Mouse (Mus musculus): Measurements from ENCODE around the gene Syt14. TPM values are rescaled to one million over a fixed set of nuclear protein-coding genes. Genes with fewer than 3 reads are reported as not detected.

Syt14 gene
- polyA plus RNA-seq, 2 experiments = 4.7 to 4.8 TPM

GRCm38 (mm10) chr1:192864440-192864839 is 171.1 kb downstream of the Syt14 start:
- 51% methylated on average over 3 of the region's 3 CpGs for WGBS (ENCODE audit: insufficient replicate concordance)
- DNase-seq (ENCODE audit: low read depth in 3 of 3, low spot score in 3 of 3) = no peak
- ATAC-seq (ENCODE audit: insufficient read depth) = no peak
- Histone ChIP-seq H3K9me3 (ENCODE audit: control insufficient read depth, low read length) (no peaks in the 10 kb centered on the region), H3K27ac (no peak overlapping the region), H3K4me3 (ENCODE audit: insufficient read depth in 1 of 2, low read depth in 2 of 2, low read length in 2 of 2) (no peak overlapping the region), H3K27me3 (ENCODE audit: control insufficient read depth, insufficient read depth, low read length) (no peaks in the 10 kb centered on the region), H3K4me2 (ENCODE audit: low read depth) (no peak overlapping the region), H3K9ac (replicated peaks) (no peak overlapping the region), H3K36me3 (replicated peaks; ENCODE audit: control insufficient read depth, insufficient read depth, low read depth) (no peaks in the 10 kb centered on the region), H3K4me1 (replicated peaks; ENCODE audit: control insufficient read depth in 2 of 2, insufficient read depth in 2 of 2, low read length in 1 of 2) (no peaks in the 10 kb centered on the region)
- no peak for TF ChIP-seq EP300 (IDR thresholded peaks at IDR 0.05; ENCODE audit: low read depth)
- TF ChIP-seq CTCF (IDR thresholded peaks at IDR 0.05; ENCODE audit: low read depth) = no peak

- Histone ChIP-seq H3K4me1 (replicated peaks; ENCODE audit: control insufficient read depth in 2 of 2, insufficient read depth in 2 of 2, low read length in 1 of 2) (no peaks in the 10 kb centered on the region), H3K4me3 (ENCODE audit: insufficient read depth in 1 of 2, low read depth in 2 of 2, low read length in 2 of 2) (no peak overlapping the region), H3K9ac (replicated peaks) (no peak overlapping the region), H3K27me3 (ENCODE audit: control insufficient read depth, insufficient read depth, low read length) (peaks cover 20% of the 10 kb centered on the region), H3K4me2 (ENCODE audit: low read depth) (no peak overlapping the region), H3K36me3 (replicated peaks; ENCODE audit: control insufficient read depth, insufficient read depth, low read depth) (no peaks in the 10 kb centered on the region), H3K27ac (no peak overlapping the region), H3K9me3 (ENCODE audit: control insufficient read depth, low read length) (no peaks in the 10 kb centered on the region)
- no peak for ATAC-seq (ENCODE audit: insufficient read depth)
- 57% methylated on average over 5 of the region's 5 CpGs for WGBS (ENCODE audit: insufficient replicate concordance)
- TF ChIP-seq EP300 (IDR thresholded peaks at IDR 0.05; ENCODE audit: low read depth) (no peak), CTCF (IDR thresholded peaks at IDR 0.05; ENCODE audit: low read depth) (no peak)
- DNase-seq (ENCODE audit: low read depth in 3 of 3, low spot score in 3 of 3) = no peak
These were observed 174.1 kb downstream of the Syt14 start for GRCm38 (mm10) chr1:192861305-192861960.

- H3K27ac ChIP-seq = no peak overlapping the region
- no peak overlapping the region for H3K9ac ChIP-seq (replicated peaks)
- H3K27me3 ChIP-seq (ENCODE audit: control insufficient read depth, insufficient read depth, low read length) = peaks cover 31% of the 10 kb centered on the region
- no peaks in the 10 kb centered on the region for H3K4me1 ChIP-seq (replicated peaks; ENCODE audit: control insufficient read depth in 2 of 2, insufficient read depth in 2 of 2, low read length in 1 of 2)
- ATAC-seq (ENCODE audit: insufficient read depth) (no peak), DNase-seq (ENCODE audit: low read depth in 3 of 3, low spot score in 3 of 3) (no peak)
- WGBS (ENCODE audit: insufficient replicate concordance) = 40% methylated on average over 6 of the region's 6 CpGs
- H3K4me2 ChIP-seq (ENCODE audit: low read depth) = no peak overlapping the region
- H3K36me3 ChIP-seq (replicated peaks; ENCODE audit: control insufficient read depth, insufficient read depth, low read depth) = no peaks in the 10 kb centered on the region
- TF ChIP-seq CTCF (IDR thresholded peaks at IDR 0.05; ENCODE audit: low read depth) (no peak), EP300 (IDR thresholded peaks at IDR 0.05; ENCODE audit: low read depth) (no peak)
- H3K9me3 ChIP-seq (ENCODE audit: control insufficient read depth, low read length) = no peaks in the 10 kb centered on the region
- H3K4me3 ChIP-seq (ENCODE audit: insufficient read depth in 1 of 2, low read depth in 2 of 2, low read length in 2 of 2) = no peak overlapping the region
These were observed 175.3 kb downstream of the Syt14 start for GRCm38 (mm10) chr1:192860273-192860672.

- Histone ChIP-seq H3K27me3 (ENCODE audit: control insufficient read depth, insufficient read depth, low read length) (peaks cover 58% of the 10 kb centered on the region), H3K9ac (replicated peaks) (no peak overlapping the region), H3K9me3 (ENCODE audit: control insufficient read depth, low read length) (no peaks in the 10 kb centered on the region), H3K4me2 (ENCODE audit: low read depth) (no peak overlapping the region), H3K4me1 (replicated peaks; ENCODE audit: control insufficient read depth in 2 of 2, insufficient read depth in 2 of 2, low read length in 1 of 2) (no peaks in the 10 kb centered on the region), H3K36me3 (replicated peaks; ENCODE audit: control insufficient read depth, insufficient read depth, low read depth) (no peaks in the 10 kb centered on the region), H3K4me3 (ENCODE audit: insufficient read depth in 1 of 2, low read depth in 2 of 2, low read length in 2 of 2) (no peak overlapping the region), H3K27ac (no peak overlapping the region)
- 80% methylated on average over 5 of the region's 5 CpGs for WGBS (ENCODE audit: insufficient replicate concordance)
- ATAC-seq (ENCODE audit: insufficient read depth) (no peak), DNase-seq (ENCODE audit: low read depth in 3 of 3, low spot score in 3 of 3) (no peak)
- no peak for TF ChIP-seq EP300 (IDR thresholded peaks at IDR 0.05; ENCODE audit: low read depth)
- no peak for TF ChIP-seq CTCF (IDR thresholded peaks at IDR 0.05; ENCODE audit: low read depth)
These were observed 178.0 kb downstream of the Syt14 start for GRCm38 (mm10) chr1:192857582-192857981.

- ATAC-seq (ENCODE audit: insufficient read depth) (no peak), DNase-seq (ENCODE audit: low read depth in 3 of 3, low spot score in 3 of 3) (no peak)
- no peak overlapping the region for H3K4me3 ChIP-seq (ENCODE audit: insufficient read depth in 1 of 2, low read depth in 2 of 2, low read length in 2 of 2)
- no peak overlapping the region for H3K27ac ChIP-seq
- 52% methylated on average over 6 of the region's 6 CpGs for WGBS (ENCODE audit: insufficient replicate concordance)
- TF ChIP-seq CTCF (IDR thresholded peaks at IDR 0.05; ENCODE audit: low read depth) = no peak
- TF ChIP-seq EP300 (IDR thresholded peaks at IDR 0.05; ENCODE audit: low read depth) = no peak
- H3K4me1 ChIP-seq (replicated peaks; ENCODE audit: control insufficient read depth in 2 of 2, insufficient read depth in 2 of 2, low read length in 1 of 2) = no peaks in the 10 kb centered on the region
- H3K36me3 ChIP-seq (replicated peaks; ENCODE audit: control insufficient read depth, insufficient read depth, low read depth) = no peaks in the 10 kb centered on the region
- no peak overlapping the region for H3K9ac ChIP-seq (replicated peaks)
- peaks cover 65% of the 10 kb centered on the region for H3K27me3 ChIP-seq (ENCODE audit: control insufficient read depth, insufficient read depth, low read length)
- no peaks in the 10 kb centered on the region for H3K9me3 ChIP-seq (ENCODE audit: control insufficient read depth, low read length)
- no peak overlapping the region for H3K4me2 ChIP-seq (ENCODE audit: low read depth)
These were observed 178.6 kb downstream of the Syt14 start for GRCm38 (mm10) chr1:192856931-192857330.
